Mouse (Mus musculus): Measurements from ENCODE around the gene Zbtb17. TPM values are rescaled to one million over a fixed set of nuclear protein-coding genes. Genes with fewer than 3 reads are reported as not detected.
A peak's percentile ranks its signal among the peaks of the same experiment; 100 is the strongest.

Zbtb17 gene
- polyA plus RNA-seq, 2 experiments = 5.1 to 8.7 TPM

- no peaks in the 10 kb centered on the region for H3K36me3 ChIP-seq (replicated peaks; ENCODE audit: control insufficient read depth, insufficient read depth, low read depth)
- DNase-seq (ENCODE audit: low read depth in 3 of 3, low spot score in 3 of 3) = peak; percentile 51 to 53 (median 51)
- H3K4me2 ChIP-seq (ENCODE audit: low read depth) = no peak overlapping the region
- H3K9me3 ChIP-seq (ENCODE audit: control insufficient read depth, low read length) = no peaks in the 10 kb centered on the region
- no peak overlapping the region for H3K9ac ChIP-seq (replicated peaks)
- no peaks in the 10 kb centered on the region for H3K27me3 ChIP-seq (ENCODE audit: control insufficient read depth, insufficient read depth, low read length)
- TF ChIP-seq CTCF (IDR thresholded peaks at IDR 0.05; ENCODE audit: low read depth) (peak; percentile 98), EP300 (IDR thresholded peaks at IDR 0.05; ENCODE audit: low read depth) (no peak)
- peak; percentile 28; the same call in 1 of the 2 replicates for ATAC-seq (ENCODE audit: insufficient read depth)
- no peak overlapping the region for H3K27ac ChIP-seq
- WGBS (ENCODE audit: insufficient replicate concordance) = 11% methylated on average over 15 of the region's 15 CpGs
- H3K4me3 ChIP-seq (ENCODE audit: insufficient read depth in 1 of 2, low read depth in 2 of 2, low read length in 2 of 2) = no peak overlapping the region
- no peaks in the 10 kb centered on the region for H3K4me1 ChIP-seq (replicated peaks; ENCODE audit: control insufficient read depth in 2 of 2, insufficient read depth in 2 of 2, low read length in 1 of 2)
Observed at GRCm38 (mm10) chr4:141404518-141405313, 39.7 kb upstream of the Zbtb17 start.

DNA sequence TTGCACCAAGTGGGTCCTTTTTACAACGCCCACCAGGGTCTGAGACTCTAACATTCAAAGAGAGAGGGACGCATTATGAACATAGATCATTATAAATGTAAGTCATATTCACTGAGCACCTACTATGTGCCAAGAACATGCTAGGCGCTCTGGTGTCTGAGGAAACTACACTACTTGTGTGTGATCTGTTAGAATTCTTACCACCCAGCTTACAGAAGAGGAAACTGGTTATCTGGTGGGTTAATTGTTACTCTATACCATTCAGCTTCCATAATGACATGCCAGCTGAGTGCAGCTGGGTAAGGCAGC is 39.2 kb upstream of the Zbtb17 start:
- TF ChIP-seq CTCF (IDR thresholded peaks at IDR 0.05; ENCODE audit: low read depth) = no peak
- TF ChIP-seq EP300 (IDR thresholded peaks at IDR 0.05; ENCODE audit: low read depth) = no peak
- H3K4me2 ChIP-seq (ENCODE audit: low read depth) = no peak overlapping the region
- no peaks in the 10 kb centered on the region for H3K27me3 ChIP-seq (ENCODE audit: control insufficient read depth, insufficient read depth, low read length)
- H3K4me1 ChIP-seq (replicated peaks; ENCODE audit: control insufficient read depth in 2 of 2, insufficient read depth in 2 of 2, low read length in 1 of 2) = no peaks in the 10 kb centered on the region
- no peaks in the 10 kb centered on the region for H3K36me3 ChIP-seq (replicated peaks; ENCODE audit: control insufficient read depth, insufficient read depth, low read depth)
- ATAC-seq (ENCODE audit: insufficient read depth) = no peak
- H3K27ac ChIP-seq = no peak overlapping the region
- H3K9ac ChIP-seq (replicated peaks) = no peak overlapping the region
- H3K4me3 ChIP-seq (ENCODE audit: insufficient read depth in 1 of 2, low read depth in 2 of 2, low read length in 2 of 2) = no peak overlapping the region
- H3K9me3 ChIP-seq (ENCODE audit: control insufficient read depth, low read length) = no peaks in the 10 kb centered on the region
- no peak for DNase-seq (ENCODE audit: low read depth in 3 of 3, low spot score in 3 of 3)
- WGBS (ENCODE audit: insufficient replicate concordance) = 63% methylated on average over 3 of the region's 3 CpGs

DNA sequence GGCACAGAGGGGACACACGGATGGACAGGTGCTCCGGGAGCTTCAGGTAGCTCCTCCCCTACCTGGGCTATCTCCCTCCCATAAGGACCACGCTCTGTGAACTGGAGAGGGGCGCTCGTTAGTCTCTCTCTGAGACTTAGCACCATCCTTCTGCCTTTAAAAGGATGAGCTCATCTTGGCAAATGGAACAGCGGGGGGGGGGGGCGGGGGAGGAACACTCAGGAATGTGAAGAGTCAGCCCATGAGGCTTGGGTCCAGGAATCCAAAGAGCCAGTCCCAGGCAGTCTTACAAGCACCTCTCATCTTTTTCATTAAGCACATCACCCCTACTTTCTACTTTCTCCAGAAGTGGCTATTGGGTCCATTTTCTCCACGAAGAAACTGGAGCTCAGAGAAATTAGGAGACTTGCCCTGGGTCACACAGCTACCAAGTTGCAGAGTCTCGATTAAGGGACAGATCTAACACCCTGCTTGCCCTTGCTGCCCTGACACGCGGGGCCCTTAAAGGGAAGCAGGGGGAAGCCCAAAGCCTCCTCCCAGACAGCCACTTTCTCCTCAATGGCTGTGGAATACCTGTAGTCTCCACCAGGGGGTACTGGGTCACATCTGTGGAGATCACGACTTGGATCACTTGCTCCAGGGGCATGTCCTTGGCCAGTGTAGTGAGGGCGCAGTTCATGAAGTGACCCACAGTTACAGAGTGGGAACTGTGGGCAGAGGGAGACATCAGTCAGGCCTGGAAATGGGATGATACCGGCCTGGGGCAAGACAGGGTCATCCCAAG is 37.7 kb upstream of the Zbtb17 start:
- no peaks in the 10 kb centered on the region for H3K27me3 ChIP-seq (ENCODE audit: control insufficient read depth, insufficient read depth, low read length)
- no peak overlapping the region for H3K4me3 ChIP-seq (ENCODE audit: insufficient read depth in 1 of 2, low read depth in 2 of 2, low read length in 2 of 2)
- 30% methylated on average over 13 of the region's 14 CpGs for WGBS (ENCODE audit: insufficient replicate concordance)
- no peak for ATAC-seq (ENCODE audit: insufficient read depth)
- no peak overlapping the region for H3K27ac ChIP-seq
- no peaks in the 10 kb centered on the region for H3K4me1 ChIP-seq (replicated peaks; ENCODE audit: control insufficient read depth in 2 of 2, insufficient read depth in 2 of 2, low read length in 1 of 2)
- no peaks in the 10 kb centered on the region for H3K9me3 ChIP-seq (ENCODE audit: control insufficient read depth, low read length)
- no peaks in the 10 kb centered on the region for H3K36me3 ChIP-seq (replicated peaks; ENCODE audit: control insufficient read depth, insufficient read depth, low read depth)
- H3K9ac ChIP-seq (replicated peaks) = no peak overlapping the region
- H3K4me2 ChIP-seq (ENCODE audit: low read depth) = no peak overlapping the region
- no peak for DNase-seq (ENCODE audit: low read depth in 3 of 3, low spot score in 3 of 3)
- TF ChIP-seq CTCF (IDR thresholded peaks at IDR 0.05; ENCODE audit: low read depth) = peak; percentile 78
- no peak for TF ChIP-seq EP300 (IDR thresholded peaks at IDR 0.05; ENCODE audit: low read depth)

DNA sequence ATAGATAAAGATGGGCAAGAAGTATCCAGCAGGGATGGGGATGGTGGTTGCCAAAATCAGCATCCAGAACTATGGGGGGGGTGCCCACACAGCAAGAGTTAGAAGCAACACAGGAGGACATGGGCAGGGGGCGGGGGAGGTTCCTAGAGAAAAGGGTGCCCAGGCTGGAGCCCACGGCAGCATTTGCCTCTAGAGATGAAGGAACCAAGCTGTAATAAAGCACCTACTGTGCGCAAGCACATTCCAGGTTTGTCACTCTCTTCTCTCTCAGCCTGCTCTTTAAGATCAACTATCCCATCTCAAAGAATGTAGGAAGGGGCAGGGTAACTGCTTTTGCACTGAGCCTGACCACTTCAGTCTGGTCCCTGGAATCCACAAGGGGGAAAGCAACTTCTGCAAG is 35.9 kb upstream of the Zbtb17 start:
- 74% methylated on average over 3 of the region's 3 CpGs for WGBS (ENCODE audit: insufficient replicate concordance)
- Histone ChIP-seq H3K27ac (no peak overlapping the region), H3K9ac (replicated peaks) (no peak overlapping the region), H3K4me1 (replicated peaks; ENCODE audit: control insufficient read depth in 2 of 2, insufficient read depth in 2 of 2, low read length in 1 of 2) (no peaks in the 10 kb centered on the region), H3K4me2 (ENCODE audit: low read depth) (no peak overlapping the region), H3K9me3 (ENCODE audit: control insufficient read depth, low read length) (no peaks in the 10 kb centered on the region), H3K4me3 (ENCODE audit: insufficient read depth in 1 of 2, low read depth in 2 of 2, low read length in 2 of 2) (no peak overlapping the region), H3K27me3 (ENCODE audit: control insufficient read depth, insufficient read depth, low read length) (no peaks in the 10 kb centered on the region), H3K36me3 (replicated peaks; ENCODE audit: control insufficient read depth, insufficient read depth, low read depth) (no peaks in the 10 kb centered on the region)
- ATAC-seq (ENCODE audit: insufficient read depth) (no peak), DNase-seq (ENCODE audit: low read depth in 3 of 3, low spot score in 3 of 3) (no peak)
- TF ChIP-seq EP300 (IDR thresholded peaks at IDR 0.05; ENCODE audit: low read depth) = no peak
- TF ChIP-seq CTCF (IDR thresholded peaks at IDR 0.05; ENCODE audit: low read depth) = no peak

DNA sequence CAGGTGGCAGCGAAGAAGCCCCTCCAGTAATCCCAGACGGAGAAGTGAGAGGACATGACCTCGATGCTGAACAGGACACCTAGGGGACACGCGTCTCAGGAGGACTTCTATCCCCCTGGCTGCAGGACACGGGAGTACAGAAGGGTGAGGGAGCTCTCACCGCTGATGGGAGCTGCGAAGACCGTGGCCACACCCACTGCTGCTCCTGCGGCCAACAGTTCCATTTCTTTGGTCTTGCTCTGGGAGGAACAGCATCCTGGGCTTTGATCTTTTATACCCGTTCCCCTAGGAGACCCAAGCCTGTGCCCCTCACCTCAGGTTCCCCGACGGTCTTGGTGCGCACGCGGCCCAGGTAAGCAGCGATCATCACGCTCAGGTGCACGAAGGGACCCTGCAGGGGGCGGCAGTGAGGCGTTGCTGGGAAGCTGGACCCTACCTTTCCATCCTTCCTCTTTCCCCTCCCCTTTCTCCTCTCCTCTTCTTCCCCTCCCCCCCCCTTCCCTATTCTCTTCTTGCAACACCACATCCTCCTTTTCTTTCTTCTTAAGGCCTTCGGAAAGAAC is 32.9 kb upstream of the Zbtb17 start:
- TF ChIP-seq CTCF (IDR thresholded peaks at IDR 0.05; ENCODE audit: low read depth) (peak; percentile 67), EP300 (IDR thresholded peaks at IDR 0.05; ENCODE audit: low read depth) (no peak)
- Histone ChIP-seq H3K36me3 (replicated peaks; ENCODE audit: control insufficient read depth, insufficient read depth, low read depth) (no peaks in the 10 kb centered on the region), H3K9me3 (ENCODE audit: control insufficient read depth, low read length) (no peaks in the 10 kb centered on the region), H3K27ac (no peak overlapping the region), H3K27me3 (ENCODE audit: control insufficient read depth, insufficient read depth, low read length) (no peaks in the 10 kb centered on the region), H3K4me3 (ENCODE audit: insufficient read depth in 1 of 2, low read depth in 2 of 2, low read length in 2 of 2) (no peak overlapping the region), H3K4me1 (replicated peaks; ENCODE audit: control insufficient read depth in 2 of 2, insufficient read depth in 2 of 2, low read length in 1 of 2) (no peaks in the 10 kb centered on the region), H3K4me2 (ENCODE audit: low read depth) (no peak overlapping the region), H3K9ac (replicated peaks) (no peak overlapping the region)
- 19% methylated on average over 22 of the region's 22 CpGs for WGBS (ENCODE audit: insufficient replicate concordance)
- ATAC-seq (ENCODE audit: insufficient read depth) (no peak), DNase-seq (ENCODE audit: low read depth in 3 of 3, low spot score in 3 of 3) (no peak)
